Comparison of ENCODE assay signal across 9 mouse cellular contexts in genomic region chr12:98181729-98182128, GRCm38 (mm10).
DNase-seq lines count a peak whose midpoint lies in the region; ATAC-seq and TF ChIP-seq lines count a peak whose summit lies in the region.
"Had no signal": no experiment of that assay in that cellular context is flagged by ENCODE, and none has a peak within 500 bp of the region (broad histone marks: within the 10 kb centered on the region; RNA-seq: fewer than 3 reads in every experiment).

No protein-coding gene starts in this region.

- H3K9ac ChIP-seq in heart, embryonic 12.5 days = no peak overlapping the region
- no peak overlapping the region for H3K9ac ChIP-seq in lung, embryonic 14.5 days

- H3K27me3 ChIP-seq in heart, embryonic 12.5 days (replicated peaks) = no peaks in the 10 kb centered on the region
- no peaks in the 10 kb centered on the region for H3K27me3 ChIP-seq in lung, embryonic 14.5 days (ENCODE audit: insufficient read depth, low read length)

- peak; percentile 9 to 13 for DNase-seq in B cell, adult 2 months
- DNase-seq in NIH3T3 (ENCODE audit: low read depth) = peak; percentile 84
- peak; percentile 82 for DNase-seq in embryo, embryonic 11 days
- DNase-seq in kidney, postnatal 10 days = peak; percentile 41
- peak; percentile 90 for DNase-seq in lung, embryonic 14.5 days
- peak; percentile 60 for DNase-seq in retina, postnatal 7 days (ENCODE audit: low read depth, low spot score)
- no peak for DNase-seq in spleen, adult 18-20 months

- peak overlapping the region; percentile 43 for H3K4me2 ChIP-seq in heart, embryonic 12.5 days
- H3K4me2 ChIP-seq in lung, embryonic 14.5 days = peak overlapping the region; percentile 40; the same call in 1 of the 2 replicates

- peak; percentile 77 for TF ChIP-seq CTCF in lung, embryonic 14.5 days (IDR thresholded peaks at IDR 0.05; ENCODE audit: low read depth)

- WGBS in heart, embryonic 12.5 days = 18% methylated on average over 9 of the region's 9 CpGs
- WGBS in lung, embryonic 14.5 days = 12% methylated on average over 9 of the region's 9 CpGs

- H3K36me3 ChIP-seq in heart, embryonic 12.5 days = no peaks in the 10 kb centered on the region
- H3K36me3 ChIP-seq in lung, embryonic 14.5 days (ENCODE audit: insufficient read depth) = no peaks in the 10 kb centered on the region

- ATAC-seq in heart, embryonic 12.5 days (ENCODE audit: insufficient number of reproducible peaks, low FRiP score) = no peak
- ATAC-seq in lung, embryonic 14.5 days (ENCODE audit: insufficient read depth) = peak; percentile 65; the same call in 1 of the 2 replicates

- H3K9me3 ChIP-seq in heart, embryonic 12.5 days (replicated peaks) = no peaks in the 10 kb centered on the region
- no peaks in the 10 kb centered on the region for H3K9me3 ChIP-seq in lung, embryonic 14.5 days (ENCODE audit: low read depth, low read length)

- no peak overlapping the region for H3K4me3 ChIP-seq in heart, embryonic 12.5 days
- H3K4me3 ChIP-seq in lung, embryonic 14.5 days (ENCODE audit: low read depth, low read length) = no peak overlapping the region

- H3K4me1 ChIP-seq in heart, embryonic 12.5 days (replicated peaks) = no peaks in the 10 kb centered on the region
- no peaks in the 10 kb centered on the region for H3K4me1 ChIP-seq in lung, embryonic 14.5 days (ENCODE audit: insufficient read depth)

- no peak overlapping the region for H3K27ac ChIP-seq in heart, embryonic 12.5 days (ENCODE audit: poor library complexity, severe bottlenecking)
- no peak overlapping the region for H3K27ac ChIP-seq in lung, embryonic 14.5 days (ENCODE audit: low read depth)
- H3K27ac ChIP-seq: macrophage had no signal

Comparison
In these comparisons a context has a peak if more than half of its experiments do, and no peak if none do; other contexts are left out.
1. DNase-seq: peak in B cell, adult 2 months (2 of 2), NIH3T3 (single experiment), embryo, embryonic 11 days (single experiment), kidney, postnatal 10 days (single experiment), lung, embryonic 14.5 days (single experiment) and retina, postnatal 7 days (single experiment); none in spleen, adult 18-20 months (0 of 2).